Mouse (Mus musculus) left cerebral cortex, adult 18-20 months (tissue): ENCODE data around the gene Adtrp. TPM values are rescaled to one million over a fixed set of nuclear protein-coding genes. Genes with fewer than 3 reads are reported as not detected.

Source experiments
- DNase-seq, 2 experiments: peaks; one replicate each; pipeline ENCODE4 v3.0.0; 2021 to 2022; ENCODE audit warnings: low spot score in 2 of 2, mixed read lengths in 1 of 2
- long read RNA-seq, 2 experiments: library from polyadenylated mRNA; stranded (forward); transcript quantifications; one replicate each; pipeline ENCODE4 v2.0.0; 2021
- total RNA-seq, 2 experiments: library from RNA; stranded (reverse); gene quantifications; 2 replicates each; pipeline ENCODE4 v1.2.3; 2021

The Adtrp gene
- total RNA-seq: not detected
- long read RNA-seq, experiment 1, partial matches to known transcripts: 0 of 1 reads
- long read RNA-seq, experiment 1, other reads (novel, unspliced or antisense): 1 of 1 reads
- long read RNA-seq, experiment 2: 0 reads

DNA sequence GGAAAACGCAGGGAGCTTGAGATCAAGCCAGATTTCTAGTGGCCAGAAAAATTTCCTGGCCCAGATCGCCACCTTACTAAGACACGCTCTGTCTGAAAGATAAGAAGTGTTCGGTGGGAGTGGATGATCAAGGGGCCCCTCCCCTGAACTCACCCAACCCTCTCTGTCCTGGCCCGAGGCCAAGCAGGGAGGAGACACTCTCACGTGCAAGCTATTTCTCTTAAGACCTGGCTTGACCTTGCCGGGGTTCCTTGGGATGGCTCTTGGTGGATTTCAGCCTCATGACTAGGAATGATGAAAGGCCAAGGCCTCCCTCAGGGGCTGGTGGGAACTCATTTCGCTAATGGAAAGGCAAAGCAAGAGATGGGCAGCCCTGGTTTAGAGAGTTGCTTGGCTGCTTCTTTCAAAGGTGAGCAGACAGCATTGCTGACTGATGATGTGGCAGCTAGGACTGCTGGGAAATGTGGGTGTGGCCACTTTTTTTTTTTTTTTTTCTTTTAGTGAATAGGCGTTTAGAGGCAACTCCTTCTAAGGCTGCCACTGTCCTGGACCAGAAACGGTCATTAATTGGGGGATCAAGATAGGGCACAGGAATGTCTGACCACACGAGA is at the start of gene Adtrp:
TSS of gene Adtrp (minus strand) at position 169 of the 611 bp plus-strand sequence.
- DNase-seq: no peak

DNA sequence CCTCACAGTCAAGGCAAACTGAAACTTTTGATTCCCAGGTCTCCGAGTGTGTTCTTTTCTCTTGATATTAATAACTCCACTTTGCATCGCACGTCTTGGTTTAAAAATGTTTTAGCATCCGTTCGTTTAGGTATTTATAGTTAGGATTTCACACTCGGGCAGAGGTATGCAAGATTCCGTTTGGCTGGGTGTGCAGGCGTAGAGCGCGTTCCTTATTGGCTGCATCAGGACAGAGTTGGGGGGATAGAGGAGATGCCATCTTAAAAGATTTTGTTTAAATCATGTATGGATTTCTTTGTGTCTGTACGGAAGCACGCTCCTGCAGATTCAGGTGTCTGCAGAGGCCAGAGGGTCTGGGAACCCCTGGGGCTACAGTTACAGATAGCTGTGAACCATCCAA is 44.5 kb upstream of the Adtrp start:
- DNase-seq: no peak

DNA sequence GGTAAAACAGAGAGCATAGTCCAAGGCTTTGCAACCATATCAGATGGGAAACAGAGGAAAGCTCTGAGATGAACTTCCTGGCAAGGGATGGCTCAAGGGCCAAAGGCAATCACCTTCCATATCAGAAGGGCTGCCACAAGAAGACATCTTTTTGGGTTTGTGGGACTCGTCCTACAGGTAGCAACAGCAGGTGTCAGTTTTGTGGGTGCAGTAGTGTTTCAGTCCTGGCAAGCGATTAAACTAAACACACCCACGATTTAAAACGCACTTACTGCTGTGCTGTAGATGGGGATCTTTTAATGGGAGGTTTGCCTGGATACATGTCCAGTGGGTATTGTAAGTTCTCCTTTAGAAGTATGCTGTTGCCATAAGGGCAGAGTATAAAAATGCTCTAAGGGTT is 43.1 kb upstream of the Adtrp start:
- no peak for DNase-seq

DNA sequence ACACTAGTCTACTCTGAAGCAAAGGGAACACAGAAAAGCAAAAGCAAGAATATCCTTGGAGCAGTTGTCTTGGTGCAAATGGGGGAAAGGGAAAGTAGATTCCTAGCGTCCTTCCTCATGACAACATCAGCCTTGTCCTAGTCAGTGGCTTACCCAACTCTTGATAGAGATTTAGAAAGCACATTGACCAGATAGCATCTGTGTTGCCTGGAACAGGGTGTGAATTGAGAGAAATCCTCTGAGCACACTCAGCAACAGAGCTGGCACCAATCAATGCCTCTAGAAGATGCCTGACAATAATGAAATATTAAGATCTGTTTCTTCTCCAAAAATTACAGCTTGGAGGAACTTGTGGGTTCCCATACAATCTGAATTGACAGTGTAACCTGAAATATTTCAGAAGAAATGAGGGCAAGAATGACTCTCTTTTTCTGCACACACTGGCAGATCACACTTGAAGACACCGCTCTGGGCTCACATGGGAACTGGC is 42.7 kb upstream of the Adtrp start:
- DNase-seq: no peak

DNA sequence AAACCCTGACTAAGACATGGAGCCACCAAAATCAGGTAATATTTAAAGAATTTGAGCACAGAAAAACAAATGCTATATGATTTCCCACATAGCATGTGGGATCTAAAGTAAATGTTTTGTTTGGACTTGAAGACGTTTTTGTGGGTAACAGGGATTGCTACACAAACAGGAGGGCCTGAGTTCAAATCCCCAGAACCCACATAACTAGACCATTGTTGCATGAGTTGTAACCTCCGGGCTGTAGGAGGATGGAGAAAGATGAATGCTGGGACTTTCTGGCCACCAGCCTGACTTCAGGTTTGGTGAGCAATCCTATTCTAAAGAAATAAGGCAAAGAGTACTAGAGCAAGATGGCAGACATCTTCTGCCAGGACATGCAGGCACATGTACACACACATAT is 41.2 kb upstream of the Adtrp start:
- DNase-seq: no peak

DNA sequence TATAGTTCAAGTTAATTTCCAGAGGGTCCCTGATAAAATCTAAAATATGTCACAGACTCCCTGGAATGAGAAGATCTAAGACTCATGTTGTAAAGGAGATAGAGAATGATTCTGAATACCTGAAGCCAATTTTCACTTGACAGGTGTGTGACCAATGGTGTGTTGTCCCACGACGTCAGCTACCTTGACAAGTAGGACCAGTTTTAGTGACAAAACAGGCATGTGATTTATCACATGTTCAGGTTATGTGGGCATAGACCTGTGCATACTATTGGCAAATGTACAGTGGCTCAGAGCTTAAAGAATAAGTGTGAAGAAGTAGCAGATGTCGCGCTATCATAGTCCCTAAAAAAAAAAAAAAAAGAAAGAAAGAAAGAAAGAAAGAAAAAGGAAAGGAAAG is 38.6 kb upstream of the Adtrp start:
- DNase-seq: no peak

DNA sequence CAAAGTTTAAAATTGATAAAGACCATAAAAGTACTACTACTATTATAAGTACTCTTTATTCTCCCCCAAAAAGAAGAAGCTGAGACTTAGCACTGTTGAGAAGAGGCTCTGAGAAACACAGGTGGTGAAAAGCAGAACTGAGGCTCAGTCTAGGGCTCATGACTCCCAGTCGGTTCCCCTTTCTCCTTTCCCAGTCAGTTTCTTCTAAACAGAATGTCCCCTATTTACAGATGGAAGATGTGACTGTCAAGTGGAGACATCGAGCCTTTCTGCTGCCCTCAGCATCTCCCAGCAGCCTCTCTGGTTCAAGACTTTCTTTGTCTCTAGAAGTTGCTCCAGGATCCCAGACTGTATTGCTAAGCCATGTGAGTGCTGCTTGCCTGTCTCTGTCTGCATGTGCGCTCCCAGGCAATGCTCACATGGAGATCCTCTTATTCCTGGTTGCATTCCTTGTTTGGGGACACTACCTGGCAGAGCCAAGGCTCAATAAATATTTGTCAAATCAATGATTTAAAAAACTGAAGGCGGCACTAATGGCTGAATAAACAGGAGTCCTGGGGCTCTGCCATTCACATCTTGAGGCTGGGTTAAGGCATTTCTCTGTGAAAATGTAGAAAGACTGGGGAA is 36.3 kb upstream of the Adtrp start:
- no peak for DNase-seq

DNA sequence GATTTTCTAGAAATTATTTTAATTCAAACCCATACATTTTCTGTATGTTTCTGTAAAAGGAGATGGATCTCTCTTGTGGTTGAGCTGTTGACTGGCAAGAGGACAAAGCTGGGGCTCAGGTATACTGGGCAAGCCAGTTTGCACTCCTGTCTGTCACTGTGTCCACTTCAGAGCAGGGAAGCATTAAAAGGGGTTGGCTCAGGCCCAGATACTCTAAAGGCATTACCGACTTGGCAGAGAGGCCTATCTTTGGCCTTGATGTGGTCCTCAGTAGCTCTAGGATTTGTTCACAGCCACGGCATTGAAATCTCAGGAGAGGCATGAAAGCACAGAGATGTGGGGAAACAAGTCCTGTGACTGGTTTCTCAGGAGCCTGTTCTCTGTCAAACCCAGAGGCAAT is 33.7 kb upstream of the Adtrp start:
- DNase-seq: no peak

DNA sequence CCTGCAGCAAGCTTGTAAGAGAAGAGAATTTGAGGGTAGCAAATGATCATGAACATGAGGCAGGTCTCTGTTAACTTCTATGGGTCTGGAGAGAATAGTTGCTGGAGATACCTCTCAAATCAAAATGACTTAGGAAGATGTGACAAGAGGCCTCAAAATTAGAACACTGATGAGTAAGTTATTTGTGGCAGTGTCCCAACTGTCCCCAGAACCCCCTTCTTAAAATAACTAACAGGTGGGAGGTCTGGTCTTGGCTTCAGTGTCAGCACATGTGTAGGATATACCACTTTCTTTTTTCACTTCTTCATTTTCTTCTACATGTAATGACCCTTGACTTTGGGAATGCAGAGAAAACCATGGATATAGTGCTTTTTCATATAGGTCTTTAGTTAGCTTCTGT is 33.0 kb upstream of the Adtrp start:
- no peak for DNase-seq

DNA sequence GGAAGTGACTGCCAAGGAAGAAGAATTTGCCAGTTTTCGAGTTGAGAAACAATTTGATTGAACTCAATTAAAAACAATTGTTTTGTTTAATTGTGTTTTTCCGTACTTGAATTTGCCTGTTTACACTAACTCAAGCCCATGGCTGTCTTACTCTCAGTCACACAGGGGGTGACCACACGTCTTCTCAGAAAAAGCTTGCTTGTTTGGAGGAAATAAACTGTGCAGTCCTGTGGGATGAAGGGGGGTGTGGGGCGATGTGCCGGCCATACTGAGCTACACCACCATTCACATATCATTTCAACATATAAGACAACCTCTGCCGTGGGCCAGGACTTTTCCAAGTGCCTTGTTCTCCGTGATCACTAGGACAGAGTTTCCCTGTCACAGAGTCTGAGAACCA is 25.2 kb upstream of the Adtrp start:
- DNase-seq: no peak

DNA sequence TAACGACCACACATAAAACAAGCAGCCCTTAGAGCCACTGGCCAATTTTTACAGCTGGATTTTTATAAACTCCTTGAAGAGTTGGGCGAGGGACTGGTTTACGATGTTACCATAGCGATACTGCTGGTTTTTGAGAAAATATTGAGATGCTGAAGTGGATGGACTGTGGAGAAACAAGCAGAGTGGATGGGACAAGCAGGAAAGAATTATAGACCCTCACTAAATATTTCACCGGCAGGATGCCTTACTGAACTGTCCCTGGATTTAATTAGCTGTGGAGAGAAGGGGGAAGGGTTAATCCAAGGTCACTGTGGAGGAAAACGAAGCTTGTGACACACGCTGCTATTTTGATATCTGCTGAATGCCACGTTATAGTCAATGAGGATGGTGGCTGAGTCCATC is 24.7 kb upstream of the Adtrp start:
- no peak for DNase-seq

DNA sequence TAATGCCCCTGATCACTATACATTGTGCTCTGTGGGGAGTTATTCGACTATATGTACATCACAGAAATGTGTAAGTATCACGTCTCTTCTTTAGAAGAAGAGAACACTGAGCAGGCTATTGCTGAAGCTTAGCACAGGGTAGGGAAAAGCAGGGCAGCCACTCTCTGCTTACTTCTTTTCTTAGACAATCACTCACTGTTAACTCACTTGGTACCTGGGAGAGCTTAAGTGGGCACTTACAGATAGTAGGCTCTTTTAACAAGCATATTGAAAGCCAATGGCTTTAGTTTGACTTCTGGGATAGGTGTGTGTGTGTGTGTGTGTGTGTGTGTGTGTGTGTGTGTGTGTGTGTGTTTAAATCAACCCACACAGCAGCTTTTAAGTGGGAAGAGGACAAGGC is 20.0 kb upstream of the Adtrp start:
- DNase-seq: no peak

DNA sequence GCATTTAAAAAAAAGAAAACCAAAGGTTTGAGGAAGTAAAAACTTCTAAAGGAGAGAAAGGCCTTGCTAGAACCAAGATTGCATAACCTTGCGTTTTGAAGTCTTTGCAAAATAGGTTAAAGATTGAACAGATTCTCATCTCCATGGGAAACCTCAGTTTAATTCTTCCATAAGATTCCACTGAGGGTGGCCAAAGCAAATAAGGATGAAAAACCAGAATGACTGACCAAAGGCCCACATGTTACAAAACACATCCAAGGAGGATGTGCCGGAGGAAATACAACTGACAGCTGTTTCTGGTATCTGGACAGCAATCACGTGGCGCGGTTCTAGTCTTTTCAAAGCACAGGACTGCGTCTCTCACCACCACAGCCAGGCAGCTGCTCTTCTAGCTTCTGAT is 18.1 kb upstream of the Adtrp start:
- DNase-seq: no peak

DNA sequence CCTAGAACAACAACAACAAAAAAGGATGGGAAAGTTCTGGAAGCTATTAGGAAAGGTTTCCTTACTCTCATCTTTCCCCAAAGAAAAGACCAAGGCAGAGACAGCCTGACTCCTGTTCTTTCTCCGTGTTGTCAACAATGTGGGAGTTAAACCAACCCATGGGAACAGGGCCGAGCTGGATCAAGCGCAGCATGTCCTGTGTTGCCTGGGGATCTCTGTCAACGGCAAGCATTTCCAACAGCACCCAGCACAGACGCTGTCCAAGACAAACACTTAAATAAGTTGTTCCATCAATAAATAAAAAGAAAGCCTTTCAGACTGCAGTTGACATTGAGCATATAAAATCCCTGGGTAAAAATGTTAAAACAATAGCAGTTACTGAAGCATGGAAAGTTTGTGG is 17.6 kb upstream of the Adtrp start:
- no peak for DNase-seq

DNA sequence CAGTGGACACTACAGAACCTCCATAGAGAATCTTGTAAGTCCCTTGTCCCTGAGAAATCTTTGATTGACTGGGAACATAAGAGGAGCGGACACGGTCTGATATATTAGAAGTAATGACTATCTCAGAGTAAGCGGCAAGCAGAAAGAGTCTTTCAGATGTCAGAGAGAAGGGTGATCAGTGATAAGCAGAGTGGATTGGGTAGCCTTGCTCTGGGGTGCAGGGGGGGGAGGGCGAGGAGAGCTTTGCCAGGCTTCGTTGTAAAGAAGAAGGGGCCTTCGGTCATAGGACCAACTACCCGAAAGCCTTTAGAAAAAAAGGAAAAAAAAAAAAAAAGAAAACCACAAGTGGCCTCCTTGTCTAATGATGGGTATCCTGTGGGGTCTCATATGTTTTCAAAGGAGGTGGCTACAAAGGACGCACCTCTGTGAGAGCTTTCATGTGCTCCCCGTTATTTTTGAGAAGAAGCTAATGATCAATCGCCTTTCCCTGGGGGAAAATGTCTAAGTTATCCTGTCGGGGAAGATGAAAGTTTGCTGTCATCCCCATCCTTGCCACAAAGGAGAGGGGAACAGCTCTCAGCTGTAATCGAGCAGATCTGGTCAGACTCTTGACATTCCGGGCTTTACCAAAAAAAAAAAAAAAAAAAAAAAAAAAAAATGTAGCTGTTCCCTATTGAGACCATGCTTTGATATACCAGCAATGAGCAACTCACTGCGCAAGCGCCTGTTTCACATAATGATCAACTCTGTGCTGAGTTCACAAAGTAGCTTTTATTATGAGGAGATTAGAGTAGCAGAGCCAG is 13.3 kb upstream of the Adtrp start:
- DNase-seq: no peak

DNA sequence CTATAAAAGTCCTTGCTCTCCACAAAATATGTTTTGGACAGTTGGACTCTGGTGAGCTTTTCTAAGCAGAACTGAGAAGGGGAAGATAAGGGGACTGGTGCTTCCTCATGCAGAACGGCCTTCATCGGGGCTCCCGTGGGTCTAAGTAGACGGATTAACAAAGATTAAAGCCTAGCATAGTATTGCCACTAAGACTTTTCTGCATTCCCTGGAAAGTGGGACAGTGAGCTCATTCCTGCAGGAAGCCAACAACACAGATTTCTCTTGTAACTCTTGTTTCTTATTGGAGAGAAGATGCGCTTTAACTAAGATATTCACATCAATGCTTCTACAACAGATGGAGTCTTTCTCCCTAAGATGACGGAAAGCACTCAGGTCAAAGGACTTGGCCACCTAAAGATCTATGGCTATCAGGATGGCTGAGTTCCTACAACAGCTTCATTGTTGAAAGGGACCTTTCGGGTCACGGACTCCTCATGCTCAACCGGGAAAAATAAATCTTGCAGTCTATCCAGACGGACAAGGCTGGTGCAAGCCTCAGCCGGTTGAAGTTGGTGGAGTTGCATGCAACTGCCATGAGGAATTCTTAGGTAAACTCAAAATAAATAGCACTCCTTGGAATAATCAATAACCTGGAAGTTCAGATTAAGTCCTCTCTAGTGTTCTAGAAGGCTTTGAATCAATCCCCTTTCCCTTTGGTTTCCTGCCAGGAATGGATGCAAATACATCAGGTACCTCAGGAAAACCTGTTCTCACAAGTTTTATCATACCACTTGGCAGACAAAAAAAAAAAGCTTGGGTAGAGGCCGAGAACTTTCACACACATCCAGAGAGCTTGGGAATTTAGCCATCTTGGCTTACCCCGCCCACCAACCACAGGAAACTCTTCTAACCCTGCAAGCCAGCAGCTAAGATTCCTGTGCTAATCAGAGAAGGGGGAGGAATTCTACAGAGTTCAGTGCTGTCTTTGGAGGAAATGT is 8.0 kb upstream of the Adtrp start:
- DNase-seq: no peak

DNA sequence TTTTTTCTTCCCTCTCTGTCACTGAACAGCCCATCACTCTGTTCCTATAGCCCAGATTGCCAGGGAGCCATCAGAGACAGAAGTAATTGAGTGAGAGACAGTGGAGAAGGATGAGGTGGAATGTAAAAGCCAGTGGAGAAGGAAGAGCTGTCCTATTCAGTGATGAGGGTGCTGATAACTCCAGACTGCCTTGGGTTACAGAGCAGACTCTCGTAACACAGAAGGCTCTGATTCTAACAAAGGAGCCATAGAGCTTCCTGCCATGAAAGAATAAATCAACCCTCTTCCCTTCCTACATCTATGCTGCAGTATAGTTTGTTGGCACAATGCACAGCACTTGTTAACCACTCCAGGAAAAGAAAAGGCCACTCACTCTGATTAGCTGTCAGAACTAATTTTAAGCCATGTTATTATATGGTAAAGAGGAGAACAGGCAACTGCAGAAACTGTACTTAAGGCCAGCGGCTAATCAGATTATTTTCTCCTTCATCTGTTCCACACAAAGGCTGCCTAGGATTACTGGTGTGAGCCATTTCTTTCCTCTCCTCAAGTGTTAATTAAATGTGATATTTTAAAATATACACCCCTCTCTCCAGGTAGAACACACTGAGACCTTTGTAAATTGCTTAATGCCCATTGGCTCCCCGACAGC is 3.4 kb upstream of the Adtrp start:
- DNase-seq: no peak

DNA sequence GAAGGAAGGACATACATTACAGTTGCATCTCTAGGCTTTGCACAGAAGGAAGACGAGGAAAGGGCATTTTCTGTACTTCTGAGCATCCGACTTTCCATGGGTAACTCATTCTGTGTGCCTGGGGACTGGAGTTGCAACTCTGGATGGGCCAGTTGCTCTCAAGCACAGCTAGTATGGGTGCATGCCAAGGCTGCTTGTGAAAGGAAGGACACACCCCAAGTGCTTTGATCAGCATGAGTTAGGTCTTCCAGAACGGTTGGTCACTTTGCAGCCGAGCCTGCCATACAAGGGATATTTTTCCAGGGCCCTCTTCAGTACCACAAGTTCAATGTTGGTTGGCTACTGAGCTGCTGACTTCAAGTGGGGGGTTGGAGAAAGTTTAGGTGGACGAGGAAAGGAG is 968 bp downstream of the Adtrp start:
- DNase-seq: no peak

DNA sequence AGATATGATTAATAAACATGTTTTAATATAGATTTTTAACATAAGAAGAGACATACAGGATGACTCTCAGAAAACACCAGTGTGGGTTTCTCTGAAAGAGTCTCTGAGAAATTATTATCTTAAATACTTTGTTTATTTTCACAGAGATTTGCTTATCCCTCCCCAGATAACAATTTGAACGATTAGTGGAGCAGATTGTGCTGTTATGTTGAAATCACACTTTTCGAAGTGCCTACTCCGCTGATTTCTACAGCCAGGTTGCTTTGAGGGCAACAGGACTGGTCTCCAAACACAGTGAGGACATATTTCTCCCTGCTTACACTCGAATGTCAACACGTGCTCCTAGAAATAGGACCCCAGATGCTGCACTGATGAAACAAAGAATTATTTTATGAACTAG is 2.5 kb downstream of the Adtrp start:
- no peak for DNase-seq

DNA sequence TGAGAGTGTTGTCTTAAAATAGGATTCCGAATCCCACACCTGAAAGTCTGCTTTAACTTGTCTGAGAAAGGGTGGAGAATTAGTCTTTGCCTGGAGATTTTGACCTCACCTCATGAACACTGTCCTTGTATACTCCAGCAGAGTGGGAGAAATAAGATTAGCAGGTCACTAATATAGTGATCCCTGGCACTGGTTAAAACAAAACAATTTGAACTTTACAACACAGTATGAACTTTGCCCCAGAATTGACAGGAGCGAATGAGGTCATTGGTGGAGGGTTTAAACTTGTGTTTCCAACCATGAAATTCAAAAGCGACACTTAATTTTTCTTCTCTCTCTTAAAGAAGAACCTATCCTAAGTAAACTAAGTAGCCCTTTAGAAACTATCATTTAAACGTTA is 3.4 kb downstream of the Adtrp start:
- no peak for DNase-seq
